Mouse (Mus musculus): ENCODE measurements around the gene Gm8857. TPM values are rescaled to one million over a fixed set of nuclear protein-coding genes. Genes with fewer than 3 reads are reported as not detected.
"Not testable (repeated sequence)": the region's sequence is repeated elsewhere in the genome, so short reads cannot be mapped to it uniquely, and the experiment has no call there.

The Gm8857 gene
- polyA plus RNA-seq (2015; fragmentation: Nextera tagmentation; extraction: Ambion mirVana) = not detected in 2 replicates

DNA sequence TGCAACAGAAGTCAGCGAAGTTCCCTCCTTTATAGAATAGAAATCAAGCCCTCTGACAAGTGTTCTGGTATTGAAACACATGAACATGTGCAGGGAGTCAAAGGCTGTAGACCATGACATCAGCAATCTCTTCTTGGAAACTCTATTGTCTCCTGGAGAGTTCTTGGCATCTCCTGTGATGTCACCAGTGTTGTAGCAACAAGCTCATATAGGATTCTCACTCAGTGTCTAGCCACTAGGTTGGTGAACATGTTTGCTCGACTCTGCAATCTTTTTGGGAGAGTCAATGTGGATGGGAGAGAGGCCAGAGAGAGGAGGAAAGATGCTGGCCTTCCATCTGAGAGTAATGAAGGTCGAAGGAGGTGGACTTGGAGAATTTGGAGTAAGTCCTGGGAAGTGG is at the start of gene Gm8857, which contains the start of gene Gm8871:
Gene Gm8857, plus strand, starts transcription at position 303 of the 400 bp plus-strand sequence.
Gene Gm8871, plus strand, starts transcription at position 301 of the 400 bp plus-strand sequence.
- H3K9ac ChIP-seq; H3K27ac ChIP-seq; H3K36me3 ChIP-seq; ATAC-seq (ENCODE audit: low read depth); H3K27me3 ChIP-seq; H3K9me3 ChIP-seq (replicated peaks); H3K4me2 ChIP-seq; H3K4me3 ChIP-seq (replicated peaks); DNase-seq; H3K4me1 ChIP-seq (replicated peaks): not testable (repeated sequence)
- 25% methylated on average over 3 of the region's 3 CpGs for WGBS (ENCODE audit: insufficient replicate concordance)

DNA sequence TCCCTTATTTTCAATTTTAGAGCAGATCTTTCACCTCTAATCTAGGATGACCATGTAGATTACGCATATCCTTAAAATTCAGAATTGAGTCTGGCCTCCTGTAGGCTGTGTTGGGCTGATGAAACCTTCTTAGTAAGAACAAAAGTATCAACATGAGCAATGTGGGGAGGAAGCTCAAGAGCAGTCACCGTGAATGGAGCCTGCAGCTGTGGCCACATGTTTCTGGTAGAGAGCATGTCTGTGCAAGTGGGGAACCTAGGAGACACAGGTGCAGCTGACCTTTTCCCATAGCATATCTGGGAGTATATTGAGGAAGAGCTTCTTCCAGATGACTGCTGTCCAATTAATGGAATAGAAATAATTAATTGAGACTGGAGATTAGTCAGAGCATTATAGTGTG is 5.9 kb downstream of the Gm8857 start:
- not testable (repeated sequence) for H3K4me1 ChIP-seq (replicated peaks); H3K4me3 ChIP-seq (replicated peaks); H3K9ac ChIP-seq; H3K4me2 ChIP-seq; H3K27ac ChIP-seq; ATAC-seq (ENCODE audit: low read depth); H3K9me3 ChIP-seq (replicated peaks); DNase-seq; H3K27me3 ChIP-seq; H3K36me3 ChIP-seq
- 59% methylated on average over 2 of the region's 2 CpGs for WGBS (ENCODE audit: insufficient replicate concordance)

DNA sequence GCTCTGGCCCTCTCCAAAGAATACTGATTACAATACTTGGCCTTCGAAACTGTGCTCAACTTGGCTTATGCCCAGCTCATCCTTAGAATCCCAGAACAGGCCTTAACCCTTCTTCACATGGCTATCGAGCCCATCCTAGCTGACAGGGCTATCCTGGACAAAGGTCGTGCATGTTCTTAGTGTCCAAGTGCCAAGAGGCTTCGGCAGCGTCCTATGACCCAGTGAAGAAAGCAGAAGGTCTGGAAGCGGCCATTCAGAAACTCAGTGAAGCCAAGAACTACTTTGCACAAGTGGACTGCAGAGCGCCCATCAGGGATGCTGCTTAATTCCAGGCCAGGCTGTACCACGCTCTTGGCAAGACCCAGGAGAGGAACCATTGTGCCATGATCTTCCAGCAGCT is 10.4 kb downstream of the Gm8857 start:
- not testable (repeated sequence) for H3K4me1 ChIP-seq (replicated peaks); DNase-seq; H3K9ac ChIP-seq; ATAC-seq (ENCODE audit: low read depth); H3K9me3 ChIP-seq (replicated peaks); H3K27me3 ChIP-seq; H3K36me3 ChIP-seq; H3K4me2 ChIP-seq; H3K4me3 ChIP-seq (replicated peaks); H3K27ac ChIP-seq
- 60% methylated on average over 5 of the region's 8 CpGs for WGBS (ENCODE audit: insufficient replicate concordance)

Other genes starting within 250 kb of the Gm8857 start
- not detected in 2 replicates for gene Gm8871, start within 50 bp of the Gm8857 start, polyA plus RNA-seq (2015; fragmentation: Nextera tagmentation; extraction: Ambion mirVana)
- gene Gm8879, start 179.8 kb downstream of the Gm8857 start, polyA plus RNA-seq (2015; fragmentation: Nextera tagmentation; extraction: Ambion mirVana) = not detected in 2 replicates
- gene Gm5861, start 235.3 kb downstream of the Gm8857 start, polyA plus RNA-seq (2015; fragmentation: Nextera tagmentation; extraction: Ambion mirVana) = not detected in 2 replicates

Measured in liver, embryonic 13.5 days (tissue).